Mouse (Mus musculus): ENCODE data around the gene Ntmt1. TPM values are rescaled to one million over a fixed set of nuclear protein-coding genes. Genes with fewer than 3 reads are reported as not detected.

Gene Ntmt1
- total RNA-seq, 2 experiments from 2014 or later = 32.1 to 32.5 TPM

DNA sequence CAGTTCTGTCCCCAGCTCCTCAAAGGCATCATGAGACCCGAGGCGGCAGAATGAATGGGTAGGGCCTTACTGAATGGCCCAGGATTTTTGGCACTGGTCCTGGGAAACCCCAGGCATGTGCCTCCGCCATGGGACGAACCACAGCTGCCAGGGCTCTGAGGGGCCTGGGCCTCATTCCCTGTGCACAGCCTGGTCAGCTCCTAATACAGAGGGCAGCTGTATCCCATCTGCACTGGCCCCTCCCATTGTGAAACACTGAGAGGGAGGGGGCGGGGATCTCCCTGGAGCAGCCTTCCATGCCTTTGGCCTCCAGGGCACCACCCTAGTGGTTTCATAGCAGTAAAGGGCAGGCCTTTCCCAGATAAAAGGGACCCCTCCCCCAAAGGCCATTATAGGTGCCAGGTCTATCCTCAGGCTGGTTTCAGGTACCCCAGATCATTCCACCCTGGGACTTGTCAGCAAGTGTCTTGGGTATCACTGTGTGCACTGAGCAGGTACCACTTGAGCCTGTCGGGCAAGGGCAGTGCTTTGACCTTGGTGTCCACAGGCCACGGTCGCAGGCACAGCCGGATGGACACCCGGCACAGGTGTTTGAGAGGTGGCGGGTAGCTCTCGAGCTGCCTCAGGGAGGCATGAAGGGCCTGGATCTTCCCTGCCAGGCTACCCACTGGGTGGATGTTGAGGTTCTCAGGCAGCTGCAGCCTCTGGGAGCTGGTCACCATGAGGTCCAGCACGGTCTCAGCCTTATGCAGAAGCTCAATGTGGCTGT lies 15.9 kb downstream of the Ntmt1 start:
- peak in 1 of 2 experiments; percentile 39 for DNase-seq (ENCODE audit: low spot score in 2 of 2)

DNA sequence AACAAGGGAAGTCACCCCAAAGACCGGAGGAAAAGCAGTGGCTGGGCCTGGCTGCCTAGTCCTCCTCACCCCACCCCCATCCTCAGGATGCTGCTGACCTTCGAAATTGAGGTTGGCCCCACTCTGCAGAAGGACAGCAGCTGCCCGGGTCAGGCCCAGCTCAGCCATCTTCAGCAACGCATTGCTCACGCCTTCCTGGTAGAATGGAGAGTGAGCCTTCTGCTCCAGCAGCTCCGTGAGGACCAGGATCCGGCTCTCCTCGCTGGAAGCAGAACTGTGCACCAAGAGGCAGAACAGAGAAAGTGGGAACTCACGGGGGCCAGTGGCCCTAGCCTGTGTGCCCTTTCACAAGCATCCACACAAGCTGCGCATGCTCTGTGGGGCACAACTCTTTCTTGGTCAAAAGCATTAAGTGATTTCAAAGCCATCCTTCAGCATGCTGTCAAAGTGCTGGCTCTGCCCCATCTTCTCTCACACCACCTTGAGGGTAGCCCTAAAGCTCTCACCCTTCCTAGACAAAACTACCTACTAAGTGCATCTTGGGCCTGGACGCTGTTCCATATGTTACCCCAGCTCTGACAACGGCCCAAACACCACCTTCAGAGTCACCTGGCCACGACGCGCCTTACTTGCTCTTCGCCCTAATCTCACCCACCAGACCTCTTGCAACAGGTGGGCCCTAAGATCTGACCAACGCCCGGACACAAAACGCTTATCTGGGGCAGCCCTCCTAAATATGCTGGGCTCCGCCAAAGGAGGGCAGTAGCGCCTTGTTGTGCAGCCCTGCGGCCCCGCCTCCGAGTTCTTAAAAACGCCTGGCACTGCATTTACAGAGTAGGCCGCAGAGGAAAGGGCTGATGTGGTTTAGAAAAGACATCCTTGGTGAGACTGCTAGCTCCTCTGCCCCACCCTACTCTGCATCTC lies 19.5 kb downstream of the Ntmt1 start:
- DNase-seq (ENCODE audit: low spot score in 2 of 2) = peak; percentile 57 to 60

DNA sequence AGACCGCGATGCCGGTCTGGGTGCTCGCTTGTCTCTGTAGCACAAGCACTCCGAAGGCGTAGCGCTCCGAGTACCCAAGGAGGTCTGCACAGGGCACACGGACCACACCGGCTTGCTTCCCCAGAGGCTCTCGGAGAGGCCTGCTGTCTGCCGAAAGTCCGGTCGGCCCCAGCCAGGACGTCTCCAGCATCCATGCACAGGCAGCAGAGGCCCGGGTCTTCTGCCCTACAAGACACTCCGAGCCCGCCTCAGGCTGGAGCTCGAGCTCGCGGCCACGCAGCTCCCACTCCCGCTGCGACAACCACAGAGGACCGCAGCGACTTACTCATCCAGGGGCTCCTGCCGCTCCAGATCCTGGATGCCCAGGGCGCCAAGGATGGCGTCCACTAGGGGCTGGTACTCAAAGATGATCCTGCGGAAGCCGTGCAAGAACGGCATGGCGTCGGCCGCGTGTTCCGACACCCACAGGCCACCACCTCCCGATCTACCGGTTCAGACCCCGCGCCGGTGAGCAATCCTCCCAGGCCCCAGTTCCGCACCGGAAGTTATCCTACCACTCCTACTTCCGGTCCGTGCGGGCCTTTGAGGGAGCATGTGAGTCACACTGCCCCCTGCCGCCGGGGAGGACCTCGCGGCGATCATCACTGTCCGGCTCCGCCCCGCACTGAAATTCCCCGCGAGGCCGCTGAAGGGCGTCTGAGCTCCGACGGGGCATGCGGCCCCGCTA lies 20.3 kb downstream of the Ntmt1 start:
- DNase-seq (ENCODE audit: low spot score in 2 of 2) = peak; percentile 89 to 96

DNA sequence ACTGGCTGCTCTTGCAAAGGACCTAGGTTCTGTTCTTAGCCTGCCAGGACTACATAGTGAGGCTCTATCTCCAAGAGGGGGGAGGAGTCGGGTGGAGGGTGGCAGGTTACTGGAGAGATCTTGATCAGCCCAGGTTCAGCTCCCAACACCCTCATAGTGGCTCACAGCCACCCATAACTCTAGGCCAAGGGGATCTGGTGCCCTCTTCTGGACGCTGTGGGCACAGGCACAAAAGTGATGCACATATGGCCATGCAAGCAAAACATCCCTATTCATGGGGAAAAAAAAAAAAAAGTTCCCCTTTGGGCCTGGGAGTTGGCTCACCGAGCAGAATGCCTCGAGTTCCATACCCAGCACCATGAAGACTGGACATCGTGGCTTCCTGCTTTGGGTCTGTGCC lies 21.7 kb downstream of the Ntmt1 start:
- no peak for DNase-seq (ENCODE audit: low spot score in 2 of 2)

DNA sequence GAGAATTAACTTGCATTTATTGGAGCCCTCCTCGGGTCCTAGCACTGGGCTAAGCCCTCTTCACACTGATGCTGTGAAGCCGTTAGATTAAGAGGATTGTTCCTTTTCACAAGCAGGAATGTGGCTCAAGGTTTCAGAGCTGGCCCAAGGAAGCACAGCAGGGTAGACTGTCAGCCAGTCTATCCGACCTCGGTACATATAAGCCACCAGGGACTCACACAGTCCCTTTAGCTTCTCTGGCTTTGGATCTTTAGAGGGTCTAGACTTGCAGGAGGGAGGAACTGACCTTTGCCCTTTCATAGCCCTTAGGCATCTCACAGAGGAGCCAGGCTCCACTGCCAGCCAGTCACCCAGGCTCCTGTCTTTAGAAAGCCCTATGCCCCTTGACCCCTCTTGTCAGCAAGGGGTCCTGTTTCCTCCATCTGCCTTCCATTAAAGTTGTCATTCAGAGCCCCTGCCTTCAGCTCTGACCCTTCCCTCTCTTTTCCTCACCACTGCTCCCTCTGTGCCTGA lies 22.7 kb downstream of the Ntmt1 start, which contains the start of gene Asb6:
TSS of gene Asb6 (minus strand) at position 51 of the 513 bp plus-strand sequence.
- no peak for DNase-seq (ENCODE audit: low spot score in 2 of 2)

DNA sequence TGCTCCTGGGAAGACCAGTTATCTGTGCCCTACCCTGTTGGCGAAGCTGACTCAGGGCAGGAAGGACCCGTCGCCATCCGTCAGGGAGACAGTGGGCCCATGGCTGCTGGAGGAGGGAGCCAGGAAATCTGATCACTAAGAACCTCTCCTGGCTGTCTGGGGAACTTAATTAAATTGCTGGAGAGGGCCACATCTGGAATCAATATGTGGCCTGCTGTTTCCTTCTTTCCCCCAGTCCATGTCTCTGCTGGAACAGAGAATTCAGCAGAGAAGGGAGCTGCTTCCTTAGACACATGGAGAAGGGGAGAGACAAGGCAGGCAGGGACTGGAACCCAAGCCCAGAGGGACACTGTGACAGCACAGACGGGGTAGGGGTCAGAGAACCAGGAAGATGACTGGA lies 26.0 kb downstream of the Ntmt1 start:
- no peak for DNase-seq (ENCODE audit: low spot score in 2 of 2)

DNA sequence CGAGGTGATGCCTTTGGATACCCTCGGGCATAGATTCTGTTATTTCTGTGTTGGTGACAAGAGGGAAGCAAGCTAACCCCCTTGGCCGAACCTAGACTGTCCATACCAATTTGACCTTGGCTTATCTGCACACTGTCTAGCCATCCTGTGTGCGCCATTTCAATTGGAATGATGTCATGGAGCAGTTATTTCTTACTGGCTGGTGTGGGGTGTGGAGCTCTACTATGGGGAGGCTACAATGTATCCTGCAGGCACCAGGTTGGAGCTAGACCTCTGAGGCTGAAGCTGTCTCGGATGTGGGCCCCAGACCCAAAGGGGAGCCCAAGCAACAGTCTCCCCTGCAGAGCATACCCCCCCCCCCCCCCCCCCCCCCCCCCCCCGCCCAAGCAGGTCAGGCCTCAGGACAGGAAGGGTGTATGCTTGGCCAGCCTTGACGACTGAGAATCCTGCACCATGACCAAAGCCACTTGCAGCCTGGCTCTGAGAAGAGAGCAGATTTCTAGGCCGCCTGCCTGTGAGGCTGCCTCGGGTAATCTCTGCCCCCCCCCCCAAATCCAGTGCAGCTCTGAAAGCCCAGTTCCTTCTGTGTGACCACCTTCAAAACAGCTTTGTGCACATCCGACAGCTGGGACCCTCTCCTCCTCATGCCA lies 26.9 kb downstream of the Ntmt1 start, which contains the start of gene Prrx2:
TSS of gene Prrx2 (plus strand) at position 600 of the 650 bp plus-strand sequence.
- DNase-seq (ENCODE audit: low spot score in 2 of 2) = no peak

DNA sequence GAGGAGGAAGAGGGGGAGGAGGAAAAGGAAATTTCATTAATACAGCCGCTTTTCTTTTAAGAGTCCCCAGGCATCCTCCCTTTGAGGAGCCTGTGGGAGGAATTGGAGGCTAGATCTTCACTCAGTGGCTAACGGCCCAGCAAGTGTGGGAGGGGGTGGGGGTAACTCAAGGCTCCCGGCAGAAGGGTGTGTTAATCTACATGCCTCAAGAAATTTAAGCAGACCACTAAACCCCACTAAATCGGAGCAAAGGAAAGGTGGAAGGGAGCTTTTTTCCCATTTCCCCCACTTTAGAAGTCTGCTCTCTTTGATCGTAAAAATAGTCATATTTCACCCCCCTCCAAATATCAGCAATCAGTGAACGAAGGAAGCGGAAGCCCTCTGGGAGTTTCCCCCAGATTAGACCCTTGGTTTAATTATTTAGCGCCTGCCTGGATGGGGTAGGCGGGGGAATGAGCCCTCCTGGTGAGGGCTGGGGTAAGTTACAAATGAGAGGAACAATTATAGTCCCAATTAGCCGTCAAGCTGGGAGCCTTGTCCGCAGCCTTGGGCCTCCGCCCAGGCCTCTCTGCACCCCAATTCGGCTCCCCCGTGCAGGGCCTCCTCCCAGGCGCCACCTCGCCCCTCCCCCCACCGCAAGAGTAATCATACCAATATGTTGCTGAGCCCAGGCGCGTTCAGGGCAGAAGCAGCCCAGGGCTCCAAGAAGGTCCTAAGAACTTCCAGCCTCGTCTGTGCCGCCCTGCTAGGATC lies 28.8 kb downstream of the Ntmt1 start:
- no peak for DNase-seq (ENCODE audit: low spot score in 2 of 2)

DNA sequence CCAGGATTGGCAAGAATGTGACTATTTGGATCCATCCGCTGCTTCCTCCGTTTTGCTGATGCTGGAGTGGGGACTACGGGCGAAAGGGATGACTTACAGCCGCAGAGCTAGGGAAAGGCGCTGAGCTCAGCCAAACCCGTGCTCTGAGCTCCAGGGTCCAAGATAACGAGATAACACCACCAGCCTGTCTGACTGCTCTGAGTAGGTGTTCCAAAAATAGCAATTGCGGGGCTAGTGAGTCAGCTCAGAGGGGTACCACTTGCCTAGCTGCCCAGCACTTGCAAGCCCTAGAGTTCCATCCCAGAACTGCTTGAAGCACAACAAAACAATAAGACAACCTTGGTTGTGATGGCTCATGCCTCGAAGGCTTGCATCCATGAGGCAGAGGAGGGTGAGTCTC lies 35.0 kb downstream of the Ntmt1 start:
- no peak for DNase-seq (ENCODE audit: low spot score in 2 of 2)

DNA sequence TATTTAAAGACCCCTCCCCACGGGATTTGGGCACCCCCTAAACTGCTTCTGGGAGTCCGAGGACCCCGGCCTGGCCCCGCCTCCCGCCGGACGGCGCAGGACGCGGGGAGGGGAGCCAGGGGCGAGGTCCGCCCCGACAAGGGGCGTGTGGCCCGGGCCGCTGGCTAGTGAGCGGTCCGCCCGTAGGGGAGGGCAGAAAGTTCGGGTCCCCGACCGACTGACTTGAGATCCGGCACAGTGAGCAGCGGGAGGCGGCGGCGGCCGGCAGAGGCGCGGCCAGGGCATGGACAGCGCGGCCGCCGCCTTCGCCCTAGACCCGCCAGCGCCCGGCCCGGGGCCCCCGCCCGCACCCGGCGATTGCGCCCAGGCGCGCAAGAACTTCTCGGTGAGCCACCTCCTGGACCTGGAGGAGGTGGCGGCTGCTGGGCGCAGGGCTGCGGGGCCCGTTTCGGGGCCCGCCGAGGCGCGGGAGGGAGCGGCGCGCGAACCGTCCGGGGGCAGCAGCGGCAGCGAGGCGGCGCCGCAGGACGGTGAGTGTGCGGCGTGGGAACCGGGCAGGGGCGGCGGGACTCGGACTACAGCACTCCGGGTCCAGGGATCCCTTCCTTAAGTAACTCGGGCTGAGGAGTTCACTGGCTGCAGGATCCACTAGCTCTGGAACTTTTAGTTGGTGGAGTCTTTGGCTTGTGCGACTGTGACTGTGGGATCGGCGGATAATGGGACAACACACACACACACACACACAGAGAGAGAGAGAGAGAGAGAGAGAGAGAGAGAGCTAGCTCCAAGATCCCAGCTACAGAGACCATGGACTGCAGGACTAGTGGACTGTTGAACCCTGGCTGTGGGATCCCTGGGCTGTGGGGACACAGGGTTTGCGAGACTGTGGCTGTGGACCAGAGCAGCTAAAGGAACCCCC lies 37.8 kb downstream of the Ntmt1 start:
- DNase-seq (ENCODE audit: low spot score in 2 of 2) = no peak

DNA sequence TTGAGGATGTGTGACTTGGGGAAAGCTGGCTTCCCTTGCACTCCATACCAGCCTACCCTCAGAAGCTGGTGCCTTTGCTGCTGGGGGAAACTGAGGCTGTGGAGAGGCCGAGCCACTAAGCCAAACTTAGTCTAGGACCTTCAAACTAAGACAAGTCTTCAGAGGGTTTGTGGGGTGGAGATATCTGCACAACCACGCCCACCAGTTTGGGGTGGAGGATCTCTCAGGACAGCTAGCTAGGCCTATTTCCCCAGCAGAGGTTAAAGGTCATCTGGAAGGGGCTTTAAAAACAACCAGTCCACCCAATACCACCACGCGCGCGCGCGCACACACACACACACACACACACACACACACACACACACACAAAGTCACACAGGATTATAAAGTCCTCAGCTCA lies 38.6 kb downstream of the Ntmt1 start:
- DNase-seq (ENCODE audit: low spot score in 2 of 2) = no peak

DNA sequence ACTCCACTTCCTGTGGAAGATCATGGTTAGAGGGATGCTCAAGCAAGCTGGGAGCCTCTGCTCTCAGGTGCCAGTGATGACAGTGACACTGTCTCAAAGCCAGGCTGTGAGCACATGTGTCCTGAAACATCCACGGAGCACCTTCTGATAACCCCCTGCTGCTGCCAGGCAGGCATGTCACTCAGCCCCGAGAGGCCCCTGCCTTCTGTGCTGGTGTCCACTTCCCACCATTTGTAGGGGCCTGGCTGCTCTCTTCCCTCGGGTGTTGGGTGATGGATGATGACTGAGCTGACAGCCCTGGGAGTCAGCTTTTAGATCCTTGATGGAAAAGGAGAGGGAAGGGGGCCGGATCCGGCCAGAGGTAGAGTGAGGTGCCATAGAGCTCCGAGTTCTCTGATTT lies 39.1 kb downstream of the Ntmt1 start:
- no peak for DNase-seq (ENCODE audit: low spot score in 2 of 2)

DNA sequence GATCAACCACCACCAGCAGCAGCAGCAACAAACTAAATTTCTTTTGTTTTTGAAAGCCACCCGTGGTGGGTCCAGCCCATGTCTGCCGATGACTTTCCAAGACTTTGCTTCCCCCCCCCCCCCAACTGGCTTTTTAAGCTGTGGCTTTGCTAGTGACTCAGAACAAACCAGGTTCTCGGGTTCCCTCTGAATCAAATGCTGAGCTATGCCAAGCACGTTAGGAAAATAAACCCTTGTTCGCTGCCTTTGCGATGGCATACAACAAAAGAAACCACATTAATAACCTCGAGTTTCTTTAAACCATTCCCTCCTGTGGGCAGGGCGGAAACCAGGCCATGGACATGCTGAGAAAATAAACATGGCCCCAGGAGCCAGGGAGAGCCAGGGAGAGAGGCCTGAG lies 40.6 kb downstream of the Ntmt1 start:
- no peak for DNase-seq (ENCODE audit: low spot score in 2 of 2)

DNA sequence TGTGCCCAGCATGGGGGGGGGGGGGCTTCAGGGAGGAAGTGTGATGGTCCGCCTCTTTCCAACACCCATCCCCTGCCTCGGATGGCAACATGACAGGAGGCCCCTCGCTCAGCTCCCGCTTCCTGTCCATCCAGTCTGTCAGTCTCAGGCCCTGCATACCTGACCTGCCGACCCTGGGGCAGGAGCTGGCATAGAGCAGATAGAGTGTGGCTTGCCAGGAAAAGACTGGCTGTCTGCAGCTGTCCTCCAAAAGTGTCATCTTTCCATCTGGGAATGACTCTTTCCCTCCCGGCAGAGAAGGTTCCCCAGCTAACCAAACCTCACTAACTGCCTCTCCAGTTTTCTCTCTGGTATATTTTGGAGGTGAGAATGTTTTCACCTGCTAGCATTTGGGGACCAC lies 43.0 kb downstream of the Ntmt1 start:
- DNase-seq (ENCODE audit: low spot score in 2 of 2) = no peak

DNA sequence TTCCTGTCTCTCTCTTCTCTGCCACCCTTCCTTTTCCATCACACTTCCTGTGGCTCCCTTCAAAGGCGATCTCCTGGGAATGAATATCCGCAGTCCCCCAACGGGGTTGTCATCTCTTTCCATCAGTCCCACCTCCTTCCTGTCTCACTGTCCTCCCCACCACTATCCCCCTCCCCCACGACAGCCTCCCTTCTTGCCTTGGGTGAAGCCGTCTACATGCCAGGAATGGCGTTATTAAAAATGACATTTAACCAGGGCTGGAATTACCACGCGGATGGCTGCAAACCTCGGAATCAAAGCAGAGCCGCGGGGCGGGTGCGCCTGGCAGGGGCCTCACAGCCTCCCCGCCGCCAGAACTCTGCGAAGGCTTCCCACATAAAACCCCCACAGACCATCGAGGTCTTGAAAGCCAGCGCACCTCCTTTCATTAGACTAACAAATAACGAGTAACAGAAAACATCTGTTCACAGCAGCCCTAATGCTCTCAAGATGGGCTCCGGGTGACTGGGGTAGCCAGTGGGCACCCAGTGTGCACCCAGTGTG lies 45.2 kb downstream of the Ntmt1 start:
- no peak for DNase-seq (ENCODE audit: low spot score in 2 of 2)

DNA sequence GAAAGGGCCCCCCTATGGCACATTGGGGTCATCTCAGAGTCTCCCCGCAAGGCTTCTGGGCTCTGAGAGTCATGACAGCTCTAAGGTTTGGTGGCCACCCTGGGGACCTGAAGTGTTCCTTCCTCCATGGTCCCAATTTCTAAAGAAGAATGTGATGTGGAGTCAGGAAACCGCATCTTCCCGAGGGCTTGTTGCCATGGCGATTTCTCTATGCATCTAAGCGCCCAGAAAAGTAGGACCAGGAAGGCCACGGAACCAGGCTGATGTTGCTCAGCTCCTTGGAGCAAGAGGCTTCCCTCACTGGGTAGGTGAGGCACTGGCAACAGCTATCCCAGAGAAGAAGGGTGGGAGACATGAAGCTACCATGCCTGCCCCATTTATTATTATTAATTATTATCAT lies 49.5 kb downstream of the Ntmt1 start:
- DNase-seq (ENCODE audit: low spot score in 2 of 2) = no peak

DNA sequence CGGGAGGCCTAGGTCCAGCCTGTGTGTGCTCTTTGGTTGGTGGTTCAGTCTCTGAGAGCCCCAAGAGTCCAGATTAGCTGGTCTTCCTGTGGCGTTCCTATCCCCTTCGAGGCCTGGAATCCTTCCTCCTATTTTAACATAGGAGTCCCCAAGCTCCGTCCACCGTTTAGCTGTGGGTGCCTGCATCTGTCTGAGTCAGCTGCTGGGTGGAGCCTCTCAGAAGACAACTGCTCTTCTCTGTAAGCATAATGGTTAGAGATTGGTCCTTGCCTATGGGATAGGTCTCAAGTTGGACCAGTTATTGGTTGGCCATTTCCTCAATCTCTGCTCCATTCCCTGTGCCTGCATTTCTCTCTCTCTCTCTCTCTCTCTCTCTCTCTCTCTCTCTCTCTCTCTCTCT lies 52.2 kb downstream of the Ntmt1 start:
- no peak for DNase-seq (ENCODE audit: low spot score in 2 of 2)

DNA sequence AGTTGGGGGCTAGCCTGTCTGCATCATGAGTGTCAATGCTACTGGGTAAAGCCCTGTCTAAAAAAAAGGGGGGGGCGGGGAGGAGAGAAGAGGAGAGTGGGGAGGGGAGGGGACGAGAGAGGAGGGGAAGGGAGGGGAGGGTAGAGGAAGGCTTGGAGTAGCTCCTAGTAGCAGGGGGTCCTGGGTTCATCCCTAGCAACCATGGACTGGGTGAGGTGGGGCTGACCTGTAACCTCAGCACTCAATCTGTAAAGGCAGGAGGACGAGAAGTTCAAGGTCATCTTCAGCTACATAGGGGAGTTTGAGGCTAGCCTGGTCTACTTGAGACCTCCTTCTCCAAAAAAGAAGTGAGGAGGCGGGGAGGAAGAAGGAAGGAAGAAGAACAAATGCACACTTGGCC lies 54.5 kb downstream of the Ntmt1 start:
- no peak for DNase-seq (ENCODE audit: low spot score in 2 of 2)

DNA sequence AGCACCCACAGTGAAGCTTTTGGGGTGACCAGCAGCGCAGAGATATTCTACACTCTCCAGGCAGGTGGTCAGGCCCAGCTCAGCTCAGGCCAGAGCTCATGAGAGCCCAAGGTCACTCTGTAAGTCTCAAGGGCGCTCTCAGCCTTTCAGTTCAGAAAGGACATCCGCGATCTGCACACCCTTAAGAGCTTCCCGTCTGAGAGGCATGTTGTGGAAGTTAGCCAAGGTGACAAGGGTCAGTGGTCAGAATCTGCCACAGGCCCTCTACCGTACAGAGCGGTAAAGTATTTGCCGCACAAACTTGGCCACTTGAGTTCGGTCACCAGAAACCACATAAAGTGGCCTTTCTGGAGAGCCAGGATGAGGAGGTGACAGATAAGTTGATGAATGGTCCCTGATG lies 55.9 kb downstream of the Ntmt1 start:
- no peak for DNase-seq (ENCODE audit: low spot score in 2 of 2)
